Mouse (Mus musculus): ENCODE data around the gene Gm38392. TPM values are rescaled to one million over a fixed set of nuclear protein-coding genes. Genes with fewer than 3 reads are reported as not detected.

Gm38392 gene
- polyA plus RNA-seq, 1 experiment from 2014 or later = not detected

GRCm38 (mm10) chr3:88262346-88262745, 24.7 kb downstream of the Gm38392 start:
- WGBS = 82% methylated on average over 3 of the region's 3 CpGs
- H3K36me3 ChIP-seq (replicated peaks; ENCODE audit: control insufficient read depth, insufficient read depth) = no peaks in the 10 kb centered on the region
- no peaks in the 10 kb centered on the region for H3K4me1 ChIP-seq (replicated peaks; ENCODE audit: control insufficient read depth, insufficient read depth, low read length)
- H3K27me3 ChIP-seq (ENCODE audit: control insufficient read depth, insufficient read depth, low read length) = no peaks in the 10 kb centered on the region
- H3K4me2 ChIP-seq (replicated peaks) = no peak overlapping the region
- ATAC-seq (ENCODE audit: low FRiP score) (no peak), DNase-seq (ENCODE audit: low spot score) (no peak)
- no peak overlapping the region for H3K9ac ChIP-seq
- H3K4me3 ChIP-seq (replicated peaks; ENCODE audit: low read length) = no peak overlapping the region
- no peak overlapping the region for H3K27ac ChIP-seq
- H3K9me3 ChIP-seq (ENCODE audit: control insufficient read depth, low read length) = no peaks in the 10 kb centered on the region

- WGBS = 73% methylated on average over 7 of the region's 7 CpGs
- no peak overlapping the region for H3K4me3 ChIP-seq (replicated peaks; ENCODE audit: low read length)
- no peaks in the 10 kb centered on the region for H3K36me3 ChIP-seq (replicated peaks; ENCODE audit: control insufficient read depth, insufficient read depth)
- no peak overlapping the region for H3K27ac ChIP-seq
- no peaks in the 10 kb centered on the region for H3K9me3 ChIP-seq (ENCODE audit: control insufficient read depth, low read length)
- H3K4me1 ChIP-seq (replicated peaks; ENCODE audit: control insufficient read depth, insufficient read depth, low read length) = 0 out of 2 replicates have a peak, but pooled peaks cover 4% of the 10 kb centered on the region
- no peak overlapping the region for H3K4me2 ChIP-seq (replicated peaks)
- peaks cover 30% of the 10 kb centered on the region for H3K27me3 ChIP-seq (ENCODE audit: control insufficient read depth, insufficient read depth, low read length)
- no peak for DNase-seq (ENCODE audit: low spot score)
- H3K9ac ChIP-seq = no peak overlapping the region
- ATAC-seq (ENCODE audit: low FRiP score) = no peak
Observed at GRCm38 (mm10) chr3:88256382-88256781, 30.6 kb downstream of the Gm38392 start.

- 78% methylated on average over 6 of the region's 6 CpGs for WGBS
- H3K36me3 ChIP-seq (replicated peaks; ENCODE audit: control insufficient read depth, insufficient read depth) = no peaks in the 10 kb centered on the region
- H3K27ac ChIP-seq = no peak overlapping the region
- H3K4me3 ChIP-seq (replicated peaks; ENCODE audit: low read length) = no peak overlapping the region
- ATAC-seq (ENCODE audit: low FRiP score) (no peak), DNase-seq (ENCODE audit: low spot score) (no peak)
- H3K4me1 ChIP-seq (replicated peaks; ENCODE audit: control insufficient read depth, insufficient read depth, low read length) = 0 out of 2 replicates have a peak, but pooled peaks cover 4% of the 10 kb centered on the region
- no peak overlapping the region for H3K9ac ChIP-seq
- no peaks in the 10 kb centered on the region for H3K9me3 ChIP-seq (ENCODE audit: control insufficient read depth, low read length)
- H3K27me3 ChIP-seq (ENCODE audit: control insufficient read depth, insufficient read depth, low read length) = peaks cover 30% of the 10 kb centered on the region
- H3K4me2 ChIP-seq (replicated peaks) = no peak overlapping the region
Observed at GRCm38 (mm10) chr3:88255950-88256349, 31.1 kb downstream of the Gm38392 start.

GRCm38 (mm10) chr3:88254268-88254926, 32.6 kb downstream of the Gm38392 start, which contains the start of gene Rhbg:
Gene Rhbg (minus strand): TSS chr3:88254709.
- DNase-seq (ENCODE audit: low spot score) (no peak), ATAC-seq (ENCODE audit: low FRiP score) (no peak)

GRCm38 (mm10) chr3:88252739-88253138, 34.3 kb downstream of the Gm38392 start:
- WGBS = 66% methylated on average over 6 of the region's 6 CpGs
- peaks cover 30% of the 10 kb centered on the region for H3K27me3 ChIP-seq (ENCODE audit: control insufficient read depth, insufficient read depth, low read length)
- no peaks in the 10 kb centered on the region for H3K36me3 ChIP-seq (replicated peaks; ENCODE audit: control insufficient read depth, insufficient read depth)
- ATAC-seq (ENCODE audit: low FRiP score) = no peak
- no peaks in the 10 kb centered on the region for H3K9me3 ChIP-seq (ENCODE audit: control insufficient read depth, low read length)
- no peak overlapping the region for H3K9ac ChIP-seq
- DNase-seq (ENCODE audit: low spot score) = no peak
- H3K4me1 ChIP-seq (replicated peaks; ENCODE audit: control insufficient read depth, insufficient read depth, low read length) = 0 out of 2 replicates have a peak, but pooled peaks cover 4% of the 10 kb centered on the region
- H3K4me2 ChIP-seq (replicated peaks) = no peak overlapping the region
- no peak overlapping the region for H3K27ac ChIP-seq
- H3K4me3 ChIP-seq (replicated peaks; ENCODE audit: low read length) = no peak overlapping the region

More at GRCm38 (mm10) chr3:88254268-88254926, 32.6 kb downstream of the Gm38392 start, which contains the start of gene Rhbg:
- H3K27me3 ChIP-seq (ENCODE audit: control insufficient read depth, insufficient read depth, low read length) = peaks cover 30% of the 10 kb centered on the region
- H3K4me2 ChIP-seq (replicated peaks) = peak within 1 kb of the TSS; percentile 63
- H3K4me3 ChIP-seq (replicated peaks; ENCODE audit: low read length) = peak within 1 kb of the TSS; percentile 31
- WGBS = 3% methylated on average over 34 of the region's 34 CpGs
- no peak within 1 kb of the TSS for H3K27ac ChIP-seq
- peak within 1 kb of the TSS; percentile 44 for H3K9ac ChIP-seq
- 0 out of 2 replicates have a peak, but pooled peaks cover 4% of the 10 kb centered on the region for H3K4me1 ChIP-seq (replicated peaks; ENCODE audit: control insufficient read depth, insufficient read depth, low read length)
- H3K36me3 ChIP-seq (replicated peaks; ENCODE audit: control insufficient read depth, insufficient read depth) = no peaks in the 10 kb centered on the region
- H3K9me3 ChIP-seq (ENCODE audit: control insufficient read depth, low read length) = no peaks in the 10 kb centered on the region

- no peak overlapping the region for H3K27ac ChIP-seq
- DNase-seq (ENCODE audit: low spot score) (peak; percentile 5), ATAC-seq (ENCODE audit: low FRiP score) (no peak)
- no peak overlapping the region for H3K9ac ChIP-seq
- WGBS = 60% methylated on average over 11 of the region's 11 CpGs
- H3K4me2 ChIP-seq (replicated peaks) = no peak overlapping the region
- no peaks in the 10 kb centered on the region for H3K36me3 ChIP-seq (replicated peaks; ENCODE audit: control insufficient read depth, insufficient read depth)
- H3K9me3 ChIP-seq (ENCODE audit: control insufficient read depth, low read length) = no peaks in the 10 kb centered on the region
- H3K4me1 ChIP-seq (replicated peaks; ENCODE audit: control insufficient read depth, insufficient read depth, low read length) = no peaks in the 10 kb centered on the region
- peaks cover 3% of the 10 kb centered on the region; the same call in 1 of the 2 replicates for H3K27me3 ChIP-seq (ENCODE audit: control insufficient read depth, insufficient read depth, low read length)
- H3K4me3 ChIP-seq (replicated peaks; ENCODE audit: low read length) = no peak overlapping the region
Observed at GRCm38 (mm10) chr3:88248406-88248805, 38.6 kb downstream of the Gm38392 start.

GRCm38 (mm10) chr3:88247666-88248065, 39.3 kb downstream of the Gm38392 start:
- no peak for DNase-seq (ENCODE audit: low spot score)
- 75% methylated on average over 9 of the region's 9 CpGs for WGBS
- no peaks in the 10 kb centered on the region for H3K9me3 ChIP-seq (ENCODE audit: control insufficient read depth, low read length)

GRCm38 (mm10) chr3:88245811-88246210, 41.2 kb downstream of the Gm38392 start:
- ATAC-seq (ENCODE audit: low FRiP score) (no peak), DNase-seq (ENCODE audit: low spot score) (peak; percentile 66)
- H3K4me1 ChIP-seq (replicated peaks; ENCODE audit: control insufficient read depth, insufficient read depth, low read length) = peaks cover 17% of the 10 kb centered on the region; the same call in 1 of the 2 replicates
- no peak overlapping the region for H3K4me2 ChIP-seq (replicated peaks)
- WGBS = 17% methylated on average over 13 of the region's 13 CpGs
- H3K9me3 ChIP-seq (ENCODE audit: control insufficient read depth, low read length) = no peaks in the 10 kb centered on the region
- no peaks in the 10 kb centered on the region for H3K36me3 ChIP-seq (replicated peaks; ENCODE audit: control insufficient read depth, insufficient read depth)
- H3K27ac ChIP-seq = no peak overlapping the region
- H3K9ac ChIP-seq = no peak overlapping the region
- peaks cover 10% of the 10 kb centered on the region; the same call in 1 of the 2 replicates for H3K27me3 ChIP-seq (ENCODE audit: control insufficient read depth, insufficient read depth, low read length)
- H3K4me3 ChIP-seq (replicated peaks; ENCODE audit: low read length) = no peak overlapping the region

More at GRCm38 (mm10) chr3:88247666-88248065, 39.3 kb downstream of the Gm38392 start:
- Histone ChIP-seq H3K36me3 (replicated peaks; ENCODE audit: control insufficient read depth, insufficient read depth) (no peaks in the 10 kb centered on the region), H3K9ac (no peak overlapping the region), H3K27ac (no peak overlapping the region), H3K4me3 (replicated peaks; ENCODE audit: low read length) (no peak overlapping the region), H3K4me1 (replicated peaks; ENCODE audit: control insufficient read depth, insufficient read depth, low read length) (peaks cover 1% of the 10 kb centered on the region; the same call in 1 of the 2 replicates), H3K4me2 (replicated peaks) (no peak overlapping the region), H3K27me3 (ENCODE audit: control insufficient read depth, insufficient read depth, low read length) (no peaks in the 10 kb centered on the region)
- no peak for ATAC-seq (ENCODE audit: low FRiP score)

GRCm38 (mm10) chr3:88244071-88244470, 42.9 kb downstream of the Gm38392 start:
- ATAC-seq (ENCODE audit: low FRiP score) = no peak
- H3K4me1 ChIP-seq (replicated peaks; ENCODE audit: control insufficient read depth, insufficient read depth, low read length) = peaks cover 25% of the 10 kb centered on the region; the same call in 1 of the 2 replicates
- no peak overlapping the region for H3K9ac ChIP-seq
- 0% methylated on average over 2 of the region's 2 CpGs for WGBS
- H3K4me2 ChIP-seq (replicated peaks) = no peak overlapping the region
- H3K27ac ChIP-seq = no peak overlapping the region
- no peaks in the 10 kb centered on the region for H3K36me3 ChIP-seq (replicated peaks; ENCODE audit: control insufficient read depth, insufficient read depth)
- H3K27me3 ChIP-seq (ENCODE audit: control insufficient read depth, insufficient read depth, low read length) = peaks cover 15% of the 10 kb centered on the region; the same call in 1 of the 2 replicates
- H3K9me3 ChIP-seq (ENCODE audit: control insufficient read depth, low read length) = no peaks in the 10 kb centered on the region
- H3K4me3 ChIP-seq (replicated peaks; ENCODE audit: low read length) = no peak overlapping the region
- peak; percentile 73 for DNase-seq (ENCODE audit: low spot score)

Data from hindbrain, embryonic 14.5 days (tissue).